Mouse (Mus musculus) forebrain, embryonic 15.5 days (tissue): ENCODE data around the gene Fig4. TPM values are rescaled to one million over a fixed set of nuclear protein-coding genes. Genes with fewer than 3 reads are reported as not detected.

ENCODE experiments used
- ATAC-seq: fragments of 200-750 bp; cut with Nextera tagmentation; replicated peaks from 2 replicates; pipeline ENCODE4 v1.8.0; 2017; ENCODE audit warnings: mild to moderate bottlenecking, moderate TSS enrichment, moderate library complexity
- H3K27ac ChIP-seq: fragments of 300-500 bp; sonication (generic); replicated peaks from 2 replicates; pipeline ENCODE4 v1.5.1; 2015; ENCODE audit warnings: mild to moderate bottlenecking, inconsistent platforms
- H3K27me3 ChIP-seq: fragments of 300-500 bp; sonication (generic); 2 replicates; pipeline ENCODE4 v1.6.1; 2015; ENCODE audit warnings: inconsistent platforms
- H3K36me3 ChIP-seq: fragments of 300-500 bp; sonication (generic); 2 replicates; pipeline ENCODE4 v1.6.1; 2015; ENCODE audit warnings: mild to moderate bottlenecking, inconsistent platforms
- H3K4me1 ChIP-seq: fragments of 300-500 bp; sonication (generic); 2 replicates; pipeline ENCODE4 v1.6.1; 2015; ENCODE audit warnings: inconsistent platforms
- H3K4me2 ChIP-seq: fragments of 300-500 bp; sonication (generic); replicated peaks from 2 replicates; pipeline ENCODE4 v1.6.1; 2015; ENCODE audit warnings: mild to moderate bottlenecking, inconsistent platforms
- H3K4me3 ChIP-seq: fragments of 300-500 bp; sonication (generic); 2 replicates; pipeline ENCODE4 v1.5.1; 2015; ENCODE audit warnings: mild to moderate bottlenecking, inconsistent platforms
- H3K9ac ChIP-seq: fragments of 300-500 bp; sonication (generic); replicated peaks from 2 replicates; pipeline ENCODE4 v1.6.1; 2015; ENCODE audit warnings: mild to moderate bottlenecking, inconsistent platforms
- H3K9me3 ChIP-seq: fragments of 300-500 bp; sonication (generic); 2 replicates; pipeline ENCODE4 v1.6.1; 2016; ENCODE audit warnings: inconsistent platforms
- WGBS: fragments of 180-500 bp; shearing (Covaris S2); methylation state at CpG from one replicate; pipeline ENCODE4 v1.1.7; 2015; ENCODE audit warnings: mixed read lengths; 5-methylcytosine and 5-hydroxymethylcytosine counted together
- polyA plus RNA-seq: library from polyadenylated mRNA; unstranded; fragments of >200 nt; fragmentation: Nextera tagmentation; extraction: Ambion mirVana; gene quantifications from 2 replicates; pipeline ENCODE4 v1.2.1, GENCODE M21; 2015

Fig4 gene
- polyA plus RNA-seq: 31.1 and 33.5 TPM in 2 replicates

DNA sequence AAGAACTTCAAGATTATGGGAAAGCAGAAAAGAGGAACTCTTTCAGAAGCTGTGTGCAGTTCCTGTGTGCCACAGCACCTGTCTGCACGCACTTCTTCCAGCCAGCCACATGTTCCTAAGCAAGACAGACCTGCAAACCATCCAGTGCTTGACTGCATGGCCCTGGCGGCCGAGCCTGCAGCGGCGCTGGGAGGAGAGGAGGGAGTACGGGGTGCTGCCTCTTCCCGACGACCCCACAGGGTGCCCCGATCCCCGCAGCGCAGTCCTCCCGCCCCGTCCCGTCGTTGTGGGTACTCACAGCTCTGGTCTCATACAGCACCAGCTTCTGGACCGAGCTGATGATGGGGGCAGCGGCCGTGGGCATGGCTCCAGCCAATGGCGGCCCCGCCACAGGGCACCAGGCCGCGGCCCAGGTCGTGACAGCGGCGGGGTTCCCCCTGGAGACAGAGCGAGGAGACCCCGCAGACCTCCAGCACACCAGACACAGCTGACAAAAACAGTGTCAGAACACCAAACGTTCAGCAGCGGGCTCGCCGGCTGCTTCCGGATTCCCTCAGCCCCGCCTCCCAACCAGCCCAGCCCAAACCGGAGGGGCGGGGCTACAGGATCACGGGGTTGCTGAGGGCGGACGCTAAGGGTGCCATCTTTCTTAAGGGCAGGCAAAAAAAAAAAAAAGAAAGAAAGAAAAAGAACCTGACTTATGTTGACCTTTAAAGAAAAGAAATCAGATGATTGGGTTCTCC is at the start of gene Fig4:
TSS of gene Fig4 (minus strand) at position 572 of the 743 bp plus-strand sequence.
- peak within 1 kb of the TSS; percentile 82 for H3K9ac ChIP-seq
- H3K4me1 ChIP-seq: peaks cover 15% of the 10 kb centered on the region
- H3K27me3 ChIP-seq: no peaks in the 10 kb centered on the region
- WGBS: under 1% methylated on average over 38 of the region's 38 CpGs
- H3K4me3 ChIP-seq: peak within 1 kb of the TSS; percentile 83
- no peaks in the 10 kb centered on the region for H3K9me3 ChIP-seq
- peak; percentile 92 for ATAC-seq
- H3K27ac ChIP-seq: peak within 1 kb of the TSS; percentile 84
- H3K4me2 ChIP-seq: peak within 1 kb of the TSS; percentile 97
- no peaks in the 10 kb centered on the region for H3K36me3 ChIP-seq

DNA sequence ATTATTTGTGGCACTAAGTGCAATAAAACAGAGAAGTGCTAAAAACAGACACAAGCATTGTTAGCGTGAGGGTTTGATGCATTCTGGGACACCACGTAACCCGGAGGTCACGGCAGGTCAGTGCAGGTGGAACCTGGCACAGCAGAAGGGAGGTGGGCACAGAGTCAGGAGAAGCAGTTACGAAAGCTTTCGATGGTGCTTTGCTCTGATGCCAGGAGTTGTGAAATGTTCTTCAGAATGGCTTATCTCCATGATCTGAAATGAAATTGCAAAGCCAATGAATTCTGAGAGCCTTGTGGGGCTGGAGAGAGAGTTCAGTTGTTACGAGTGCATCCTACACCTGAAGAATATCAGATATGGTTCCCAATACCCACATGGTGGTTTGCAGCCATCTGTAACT is 38.3 kb upstream of the Fig4 start:
- no peaks in the 10 kb centered on the region for H3K27me3 ChIP-seq
- no peaks in the 10 kb centered on the region for H3K36me3 ChIP-seq
- H3K27ac ChIP-seq: no peak overlapping the region
- no peak overlapping the region for H3K4me3 ChIP-seq
- no peaks in the 10 kb centered on the region for H3K9me3 ChIP-seq
- 92% methylated on average over 7 of the region's 7 CpGs for WGBS
- ATAC-seq: no peak
- H3K4me2 ChIP-seq: no peak overlapping the region
- H3K9ac ChIP-seq: no peak overlapping the region
- H3K4me1 ChIP-seq: no peaks in the 10 kb centered on the region

DNA sequence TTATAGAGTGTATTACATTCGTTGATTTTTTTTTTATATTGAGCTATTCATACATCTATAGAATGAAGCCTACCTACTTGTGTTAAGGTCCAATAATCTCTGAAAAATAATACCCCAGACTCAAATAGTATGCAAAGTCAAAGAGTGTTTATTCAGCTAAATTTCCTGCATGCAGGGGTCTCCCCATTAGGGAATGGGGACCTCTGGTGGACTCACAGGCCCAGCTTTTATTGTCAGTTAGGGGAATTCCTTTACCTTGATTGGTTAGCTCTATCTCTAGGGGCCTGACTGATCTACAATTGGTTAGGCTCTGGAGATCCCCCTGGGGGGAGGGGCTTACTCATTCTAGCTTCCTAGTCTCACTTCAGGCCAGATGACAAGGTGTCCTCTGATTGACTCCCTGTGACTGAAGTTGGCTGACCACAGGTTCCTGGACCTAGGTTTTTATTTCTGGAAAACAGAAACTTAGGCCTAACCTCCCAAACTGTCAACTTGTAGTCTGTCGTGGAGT is 29.5 kb upstream of the Fig4 start:
- H3K9me3 ChIP-seq: no peaks in the 10 kb centered on the region
- H3K4me2 ChIP-seq: no peak overlapping the region
- no peaks in the 10 kb centered on the region for H3K27me3 ChIP-seq
- no peak overlapping the region for H3K27ac ChIP-seq
- H3K4me1 ChIP-seq: no peaks in the 10 kb centered on the region
- H3K4me3 ChIP-seq: no peak overlapping the region
- H3K36me3 ChIP-seq: no peaks in the 10 kb centered on the region
- 91% methylated on average over 2 of the region's 2 CpGs for WGBS
- ATAC-seq: no peak
- H3K9ac ChIP-seq: no peak overlapping the region

DNA sequence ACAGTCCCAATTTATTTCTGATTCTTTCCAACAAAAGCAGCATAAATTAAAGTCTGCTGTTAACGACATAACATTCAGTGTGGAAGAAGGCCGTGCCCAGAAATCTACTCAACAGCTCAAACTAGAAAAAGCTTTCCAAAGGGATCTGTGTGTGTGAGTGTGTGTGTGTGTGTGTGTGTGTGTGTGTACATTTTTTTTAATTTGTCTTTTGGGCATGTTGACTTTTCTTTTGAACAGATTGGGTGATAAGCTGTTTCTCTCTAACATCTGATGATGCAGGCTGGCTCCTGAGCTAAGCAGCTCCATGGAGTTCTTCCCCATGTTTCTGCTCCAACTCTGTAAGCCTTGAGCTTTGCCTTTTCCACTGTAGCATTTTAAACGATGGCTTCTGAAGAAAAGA is 12.8 kb upstream of the Fig4 start:
- peak; percentile 60; the same call in 1 of the 2 replicates for ATAC-seq
- H3K27me3 ChIP-seq: no peaks in the 10 kb centered on the region
- no peak overlapping the region for H3K4me3 ChIP-seq
- H3K4me2 ChIP-seq: no peak overlapping the region
- no peaks in the 10 kb centered on the region for H3K36me3 ChIP-seq
- WGBS: 47% methylated on average over 3 of the region's 3 CpGs
- no peak overlapping the region for H3K9ac ChIP-seq
- 0 out of 2 replicates have a peak overlapping the region, but pooled peaks have one; percentile 23 for H3K27ac ChIP-seq
- H3K4me1 ChIP-seq: no peaks in the 10 kb centered on the region
- H3K9me3 ChIP-seq: no peaks in the 10 kb centered on the region

DNA sequence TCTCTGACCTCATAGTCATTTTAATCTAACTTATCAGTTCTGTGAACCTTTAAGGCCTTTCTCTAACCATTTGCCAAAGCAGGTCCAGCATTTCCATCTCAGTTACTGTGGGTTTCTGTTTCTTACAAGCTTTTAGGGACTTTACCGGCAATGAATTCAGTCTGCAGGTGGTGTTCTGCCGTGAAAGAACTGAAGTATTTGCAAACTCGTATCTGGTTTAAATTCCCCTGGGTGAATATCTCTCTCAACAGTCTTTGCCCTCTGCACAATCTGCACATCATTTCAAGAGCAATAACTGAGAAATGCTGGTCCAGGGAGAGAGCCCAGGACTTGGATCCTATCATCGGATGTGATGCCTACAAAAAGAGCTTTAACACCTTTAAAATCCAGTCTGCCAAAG is 5.1 kb upstream of the Fig4 start:
- H3K9ac ChIP-seq: no peak overlapping the region
- no peak overlapping the region for H3K27ac ChIP-seq
- H3K27me3 ChIP-seq: no peaks in the 10 kb centered on the region
- no peak overlapping the region for H3K4me3 ChIP-seq
- H3K36me3 ChIP-seq: no peaks in the 10 kb centered on the region
- peaks cover 3% of the 10 kb centered on the region for H3K4me1 ChIP-seq
- no peak overlapping the region for H3K4me2 ChIP-seq
- WGBS: 87% methylated on average over 4 of the region's 4 CpGs
- H3K9me3 ChIP-seq: no peaks in the 10 kb centered on the region
- ATAC-seq: no peak

DNA sequence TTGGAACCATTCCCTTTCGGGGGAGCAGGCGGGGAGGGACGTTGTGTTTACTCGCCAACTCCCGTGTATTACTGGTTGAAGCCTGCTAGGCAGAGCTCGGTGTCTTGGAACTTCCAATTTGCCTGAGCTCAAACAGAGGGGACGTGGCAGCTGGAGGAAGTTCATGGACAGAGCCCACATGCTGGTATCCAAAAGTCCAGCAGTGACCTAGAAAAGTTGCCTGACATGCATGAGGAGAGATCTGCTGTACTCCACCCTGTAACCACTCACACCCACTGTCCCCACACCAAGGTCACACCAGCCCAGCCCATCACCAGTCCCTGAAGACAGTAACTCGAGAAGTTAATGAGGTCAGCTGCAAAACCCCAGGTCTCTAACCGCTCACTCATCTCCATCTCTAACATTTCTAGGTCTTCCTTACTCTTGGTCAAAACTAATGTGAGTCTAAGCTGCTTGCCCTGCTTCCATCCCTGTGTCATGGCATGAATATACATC is 1.9 kb upstream of the Fig4 start:
- Histone ChIP-seq H3K27ac (no peak overlapping the region), H3K9me3 (no peaks in the 10 kb centered on the region), H3K4me1 (peaks cover 15% of the 10 kb centered on the region), H3K27me3 (no peaks in the 10 kb centered on the region), H3K36me3 (no peaks in the 10 kb centered on the region), H3K9ac (no peak overlapping the region), H3K4me2 (no peak overlapping the region), H3K4me3 (no peak overlapping the region)
- WGBS: 78% methylated on average over 9 of the region's 9 CpGs
- ATAC-seq: no peak

DNA sequence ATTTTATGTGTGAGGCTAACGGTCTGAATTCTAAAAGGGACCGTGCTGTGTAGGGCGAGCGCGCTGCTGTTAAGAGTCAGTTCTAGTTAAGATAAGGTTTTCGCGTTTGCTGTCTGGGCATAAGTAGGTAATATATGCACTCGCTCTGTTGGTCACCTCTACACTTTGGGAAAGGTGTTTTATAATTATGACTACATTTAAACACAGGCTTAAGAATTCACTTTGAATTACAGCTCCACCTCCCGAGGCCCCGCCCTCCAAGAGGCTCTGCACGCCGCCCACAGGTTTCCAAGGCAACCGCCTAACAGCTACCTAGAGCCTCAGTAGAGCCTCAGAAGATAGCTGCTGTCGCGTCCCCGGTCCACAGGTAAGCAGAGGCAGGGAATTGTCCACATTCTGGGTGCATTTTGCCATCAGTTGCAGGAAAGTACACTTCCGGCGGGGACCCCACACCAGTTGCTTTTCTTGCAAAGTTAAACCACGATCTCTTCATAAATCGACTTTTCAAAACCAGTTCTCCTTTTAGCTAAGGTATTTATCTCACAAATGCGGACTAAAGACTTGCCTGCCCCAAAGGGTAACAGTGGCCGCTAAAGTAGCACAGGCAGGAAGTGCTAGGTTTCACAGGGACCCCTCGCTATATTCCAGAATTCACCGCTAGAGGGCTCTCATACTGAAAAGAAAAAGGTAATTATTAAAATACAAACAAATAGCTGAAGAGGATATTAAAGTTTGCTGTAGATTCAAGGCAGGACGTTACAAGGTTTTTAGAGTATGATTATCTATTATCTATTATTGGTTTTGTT is 782 bp upstream of the Fig4 start, which contains the start of gene Ak9:
TSS of gene Ak9 (plus strand) at position 342 of the 806 bp plus-strand sequence.
- H3K27ac ChIP-seq: peak within 1 kb of the TSS; percentile 84
- peak within 1 kb of the TSS; percentile 82 for H3K9ac ChIP-seq
- peak; percentile 88 for ATAC-seq
- H3K4me3 ChIP-seq: peak within 1 kb of the TSS; percentile 83
- H3K27me3 ChIP-seq: no peaks in the 10 kb centered on the region
- peaks cover 15% of the 10 kb centered on the region for H3K4me1 ChIP-seq
- H3K4me2 ChIP-seq: peak within 1 kb of the TSS; percentile 97
- under 1% methylated on average over 25 of the region's 25 CpGs for WGBS
- H3K36me3 ChIP-seq: no peaks in the 10 kb centered on the region
- no peaks in the 10 kb centered on the region for H3K9me3 ChIP-seq

DNA sequence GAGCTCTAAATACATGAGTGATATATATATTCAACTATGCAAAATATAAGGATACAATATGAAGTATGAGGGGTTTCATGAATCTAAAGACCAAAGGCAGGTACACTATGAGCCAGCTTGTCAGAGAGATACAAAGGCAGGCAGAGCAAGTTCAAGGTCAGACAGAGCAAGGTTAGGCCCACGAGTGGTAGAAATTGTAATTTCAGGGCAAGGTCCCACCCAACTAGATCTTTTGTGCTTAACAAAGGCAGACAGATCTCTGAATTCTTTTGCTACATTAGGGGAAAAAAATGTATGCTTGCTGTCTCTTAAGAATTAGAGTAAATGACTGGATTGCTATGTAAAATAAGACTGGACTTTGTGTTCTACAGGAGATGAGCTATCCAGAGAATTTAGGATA is 2.9 kb downstream of the Fig4 start:
- no peak overlapping the region for H3K27ac ChIP-seq
- no peak overlapping the region for H3K4me3 ChIP-seq
- no peak overlapping the region for H3K9ac ChIP-seq
- WGBS: 64% methylated on average over 1 of the region's 1 CpGs
- no peak for ATAC-seq
- no peak overlapping the region for H3K4me2 ChIP-seq
- no peaks in the 10 kb centered on the region for H3K9me3 ChIP-seq
- H3K4me1 ChIP-seq: peaks cover 17% of the 10 kb centered on the region
- no peaks in the 10 kb centered on the region for H3K36me3 ChIP-seq
- H3K27me3 ChIP-seq: no peaks in the 10 kb centered on the region

DNA sequence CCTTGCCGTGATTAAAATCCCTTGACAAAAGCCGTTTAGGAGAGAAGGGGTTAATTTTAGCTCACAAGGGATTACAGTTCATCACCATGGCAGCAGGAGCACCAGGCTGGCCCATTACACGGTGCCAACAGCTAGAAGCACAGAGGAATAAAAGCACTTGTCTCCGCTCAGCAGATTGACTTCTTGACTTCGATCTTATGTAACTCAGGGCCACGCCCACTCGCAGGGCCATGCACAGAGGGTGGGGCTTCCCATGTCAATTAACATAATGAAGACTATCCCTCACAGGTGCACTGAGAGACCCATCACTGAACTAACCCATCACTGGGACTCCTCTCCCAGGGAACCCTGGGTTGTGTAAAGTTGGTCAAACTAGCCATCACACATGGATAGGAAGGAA is 7.9 kb downstream of the Fig4 start:
- peaks cover 13% of the 10 kb centered on the region for H3K4me1 ChIP-seq
- H3K27ac ChIP-seq: 0 out of 2 replicates have a peak overlapping the region, but pooled peaks have one; percentile 23
- H3K9ac ChIP-seq: no peak overlapping the region
- H3K9me3 ChIP-seq: no peaks in the 10 kb centered on the region
- H3K36me3 ChIP-seq: no peaks in the 10 kb centered on the region
- peak; percentile 55; the same call in 1 of the 2 replicates for ATAC-seq
- 27% methylated on average over 7 of the region's 7 CpGs for WGBS
- H3K27me3 ChIP-seq: no peaks in the 10 kb centered on the region
- H3K4me3 ChIP-seq: no peak overlapping the region
- H3K4me2 ChIP-seq: no peak overlapping the region

DNA sequence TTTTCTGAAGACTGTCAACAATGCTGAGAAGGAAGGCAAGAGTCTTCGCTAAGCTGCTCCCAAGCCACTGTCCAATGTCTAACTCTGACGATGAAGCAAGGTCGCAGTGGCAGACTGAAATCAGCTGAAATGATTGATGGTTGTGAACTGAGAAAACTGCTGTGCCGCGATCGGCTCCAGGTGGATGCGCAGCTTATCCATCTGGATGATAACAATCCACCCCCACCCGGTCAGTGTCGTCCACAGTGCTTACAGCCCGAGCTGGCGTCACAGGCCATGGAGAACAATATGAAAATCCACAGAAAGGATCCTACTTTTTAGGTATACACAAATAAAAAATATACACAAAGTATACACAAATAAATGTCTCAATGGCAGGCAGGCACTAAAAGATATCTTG is 8.3 kb downstream of the Fig4 start:
- Histone ChIP-seq H3K27ac (0 out of 2 replicates have a peak overlapping the region, but pooled peaks have one; percentile 23), H3K4me2 (no peak overlapping the region)
- WGBS: 73% methylated on average over 11 of the region's 11 CpGs

DNA sequence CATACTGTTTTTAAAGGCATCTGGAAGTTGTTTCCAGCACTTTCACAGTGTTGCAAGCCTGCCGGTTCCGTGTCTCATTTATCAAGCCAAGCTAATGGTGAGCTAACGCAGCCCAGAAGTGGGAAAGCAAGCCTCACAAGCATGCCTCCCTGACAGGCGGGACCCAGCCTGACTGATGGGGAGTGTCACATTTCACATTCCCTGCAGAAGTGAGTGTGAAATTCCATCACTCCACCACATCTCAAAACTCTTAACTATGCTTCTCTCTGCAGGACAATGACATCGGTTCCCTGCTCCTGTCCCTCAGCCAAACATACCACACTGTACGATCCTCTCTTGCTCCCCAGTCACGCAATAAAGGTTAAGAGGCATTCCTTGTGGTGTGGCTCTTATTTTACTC is 10.0 kb downstream of the Fig4 start:
- no peak overlapping the region for H3K9ac ChIP-seq
- ATAC-seq: no peak
- no peak overlapping the region for H3K4me3 ChIP-seq
- H3K27ac ChIP-seq: no peak overlapping the region
- H3K9me3 ChIP-seq: no peaks in the 10 kb centered on the region
- H3K4me1 ChIP-seq: peaks cover 18% of the 10 kb centered on the region
- no peaks in the 10 kb centered on the region for H3K36me3 ChIP-seq
- H3K27me3 ChIP-seq: no peaks in the 10 kb centered on the region
- H3K4me2 ChIP-seq: no peak overlapping the region
- 41% methylated on average over 7 of the region's 7 CpGs for WGBS

More for the DNA sequence above, 8.3 kb downstream of the Fig4 start:
- Histone ChIP-seq H3K9ac (no peak overlapping the region), H3K9me3 (no peaks in the 10 kb centered on the region), H3K4me3 (no peak overlapping the region), H3K27me3 (no peaks in the 10 kb centered on the region), H3K4me1 (peaks cover 13% of the 10 kb centered on the region), H3K36me3 (no peaks in the 10 kb centered on the region)
- no peak for ATAC-seq

DNA sequence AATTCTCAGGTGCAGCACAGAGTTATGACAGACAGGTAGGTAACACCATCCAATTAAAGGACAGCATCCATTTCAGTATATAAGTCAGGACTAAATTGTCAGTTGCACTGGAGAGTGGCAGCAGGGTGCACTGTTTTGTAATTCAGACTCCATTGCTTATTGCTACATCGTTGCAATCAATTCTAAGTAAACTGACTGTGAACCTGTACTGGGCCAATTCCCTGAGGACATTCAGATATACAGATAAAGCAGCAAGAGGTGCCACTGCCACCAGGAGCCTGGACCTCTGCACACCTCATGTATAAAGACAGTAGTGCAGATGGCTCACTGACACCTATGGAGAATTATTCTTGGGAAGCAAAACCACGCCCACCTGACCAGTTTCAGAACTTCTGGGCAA is 12.0 kb downstream of the Fig4 start:
- H3K4me3 ChIP-seq: no peak overlapping the region
- no peak overlapping the region for H3K4me2 ChIP-seq
- no peak for ATAC-seq
- no peaks in the 10 kb centered on the region for H3K27me3 ChIP-seq
- H3K36me3 ChIP-seq: no peaks in the 10 kb centered on the region
- WGBS: 81% methylated on average over 2 of the region's 2 CpGs
- H3K9ac ChIP-seq: no peak overlapping the region
- H3K4me1 ChIP-seq: peaks cover 18% of the 10 kb centered on the region
- no peaks in the 10 kb centered on the region for H3K9me3 ChIP-seq
- H3K27ac ChIP-seq: no peak overlapping the region
